Mouse (Mus musculus): Measurements from ENCODE around the gene Cux2. TPM values are rescaled to one million over a fixed set of nuclear protein-coding genes. Genes with fewer than 3 reads are reported as not detected.

Cux2 gene
- total RNA-seq, 2 experiments from 2014 or later: 187 to 216 TPM

- DNase-seq (ENCODE audit: low spot score in 2 of 2): no peak
- intact Hi-C loops (cut with DNase I): no loop called here
These were observed 64.0 kb downstream of the Cux2 start for GRCm38 (mm10) chr5:121985855-121986254.

GRCm38 (mm10) chr5:121981650-121982131, 68.2 kb downstream of the Cux2 start:
- DNase-seq (ENCODE audit: low spot score in 2 of 2): no peak
- intact Hi-C loops (cut with DNase I): no loop called here

- intact Hi-C loops (cut with DNase I): no loop called here
- DNase-seq (ENCODE audit: low spot score in 2 of 2): no peak
These were observed 73.6 kb downstream of the Cux2 start for GRCm38 (mm10) chr5:121976331-121976730.

DNA sequence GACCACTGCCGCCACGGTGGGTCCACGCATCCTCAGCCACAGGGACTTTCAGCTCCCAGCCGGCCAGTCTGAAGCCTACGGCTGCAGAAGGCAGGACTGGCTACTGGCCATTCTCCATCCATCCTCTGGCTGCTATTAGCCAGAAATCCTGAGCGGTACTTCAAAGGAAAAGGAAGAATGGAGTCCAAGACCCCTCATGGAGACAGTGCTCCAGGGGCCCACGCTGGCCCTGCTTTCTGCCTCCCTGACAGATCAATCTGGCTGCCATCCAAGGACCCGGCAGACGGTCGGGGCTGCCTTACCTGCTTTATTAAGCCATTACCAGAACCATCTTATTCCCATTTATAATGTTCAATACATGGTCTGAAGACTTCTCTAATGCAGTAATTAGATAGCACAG, 76.4 kb downstream of the Cux2 start:
- intact Hi-C loops (cut with DNase I): no loop called here

GRCm38 (mm10) chr5:121972680-121973192, 77.2 kb downstream of the Cux2 start:
- intact Hi-C loops (cut with DNase I): no loop called here
- no peak for DNase-seq (ENCODE audit: low spot score in 2 of 2)

More for the DNA sequence above, 76.4 kb downstream of the Cux2 start:
- no peak for DNase-seq (ENCODE audit: low spot score in 2 of 2)

DNA sequence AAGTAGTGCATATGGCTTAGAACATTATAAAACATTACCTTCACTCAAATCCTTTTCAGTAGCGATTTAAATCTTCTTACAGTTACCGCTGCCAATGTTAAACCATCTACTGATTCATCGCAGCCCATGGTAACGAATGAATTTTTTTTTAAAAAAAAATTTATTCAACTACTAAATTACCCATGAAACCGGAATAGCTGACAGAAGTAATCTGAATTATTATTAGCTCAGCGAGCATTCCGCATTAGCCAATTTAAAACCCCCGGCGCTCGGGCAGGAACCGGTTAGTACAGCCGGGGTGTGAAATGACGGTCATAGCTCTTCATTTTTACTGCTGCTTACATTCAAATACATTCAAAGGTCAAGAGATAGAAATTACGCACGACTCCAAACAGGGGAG, 80.9 kb downstream of the Cux2 start:
- no peak for DNase-seq (ENCODE audit: low spot score in 2 of 2)
- intact Hi-C loops (cut with DNase I): no loop called here

GRCm38 (mm10) chr5:121968416-121968815, 81.5 kb downstream of the Cux2 start:
- DNase-seq (ENCODE audit: low spot score in 2 of 2): no peak
- intact Hi-C loops (cut with DNase I): no loop called here

- intact Hi-C loops (cut with DNase I): no loop called here
- DNase-seq (ENCODE audit: low spot score in 2 of 2): no peak
These were observed 82.4 kb downstream of the Cux2 start for GRCm38 (mm10) chr5:121967520-121967919.

DNA sequence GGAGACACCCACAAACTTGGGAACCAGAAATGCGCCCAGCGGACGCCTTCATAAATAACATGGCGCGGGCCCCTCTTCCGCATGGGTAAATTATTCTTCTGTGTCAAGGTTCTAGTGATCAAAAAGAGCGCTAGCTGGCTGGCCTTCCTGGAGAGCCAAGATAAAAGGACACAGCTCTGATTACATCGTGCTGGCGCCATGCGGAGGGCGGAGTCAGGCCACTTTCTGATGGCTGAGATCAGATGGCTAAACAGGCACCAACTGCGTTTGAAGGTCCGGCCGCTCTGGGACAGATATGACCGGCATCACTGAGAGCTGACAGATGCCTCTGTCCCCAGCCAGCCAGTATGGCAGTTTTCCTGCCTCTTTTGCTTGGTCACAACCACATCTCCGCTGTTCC, 83.0 kb downstream of the Cux2 start:
- DNase-seq (ENCODE audit: low spot score in 2 of 2): no peak
- intact Hi-C loops (cut with DNase I): no loop called here

DNA sequence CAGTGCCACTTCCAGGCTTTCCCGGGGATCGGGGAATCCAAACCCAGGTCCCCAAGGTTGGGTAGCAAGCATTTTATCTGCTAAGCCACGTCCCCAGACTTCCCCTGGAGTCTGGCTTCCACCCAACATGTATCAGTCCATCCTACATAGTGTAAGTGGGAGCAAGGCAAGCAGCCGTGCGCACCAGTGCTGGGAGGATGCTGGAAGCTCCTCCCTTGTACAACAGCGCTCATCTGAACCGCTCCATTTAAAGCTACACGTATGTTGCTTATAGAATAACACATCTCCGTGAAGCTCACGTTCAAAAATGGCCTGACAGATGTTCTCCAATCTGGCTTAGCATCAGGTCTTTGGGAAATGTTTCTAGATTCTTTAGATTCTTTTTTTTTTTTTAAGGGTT, 86.9 kb downstream of the Cux2 start:
- peak in 1 of 2 experiments; percentile 35 for DNase-seq (ENCODE audit: low spot score in 2 of 2)
- intact Hi-C loops (cut with DNase I): no loop called here

DNA sequence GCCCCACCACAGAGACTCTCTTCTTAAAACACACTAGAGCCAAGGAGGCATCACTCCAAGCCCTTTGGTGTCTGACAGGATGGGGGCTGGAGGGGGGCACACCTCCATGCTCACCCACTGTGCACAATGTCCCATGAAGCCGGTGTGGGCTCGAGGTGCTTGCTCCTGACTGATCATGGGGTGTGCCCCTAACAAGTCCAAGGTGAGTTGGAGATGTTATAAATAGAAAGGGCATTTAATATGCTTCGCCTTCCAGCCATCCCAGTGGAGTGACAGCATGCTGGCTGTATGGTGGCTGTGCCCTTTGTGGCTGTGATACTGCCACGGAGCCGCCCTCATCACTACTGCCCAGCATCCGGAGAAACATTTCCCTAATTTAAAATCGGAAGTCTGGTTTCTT, 87.5 kb downstream of the Cux2 start:
- intact Hi-C loops (cut with DNase I): no loop called here
- DNase-seq (ENCODE audit: low spot score in 2 of 2): no peak

GRCm38 (mm10) chr5:121961256-121961655, 88.6 kb downstream of the Cux2 start:
- intact Hi-C loops (cut with DNase I): no loop called here
- no peak for DNase-seq (ENCODE audit: low spot score in 2 of 2)

DNA sequence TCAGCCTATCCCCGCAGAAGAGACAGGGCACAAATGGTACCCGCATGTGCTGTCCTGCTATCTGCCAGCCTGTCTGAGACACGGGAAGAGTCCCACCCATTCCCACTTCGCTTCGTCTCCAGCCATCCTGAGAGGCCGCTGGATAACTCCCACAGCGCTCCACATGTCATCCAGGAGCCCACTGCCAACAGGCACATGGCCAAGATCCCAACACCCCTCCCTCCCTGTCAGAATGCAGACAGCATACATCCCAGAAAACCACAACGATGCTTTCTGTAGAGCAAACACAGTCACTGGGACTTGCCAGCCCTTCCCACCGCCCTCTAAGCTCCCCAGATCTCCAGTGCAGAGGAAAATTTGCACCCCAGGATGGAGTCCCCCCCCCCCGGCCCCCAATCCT, 90.2 kb downstream of the Cux2 start:
- DNase-seq (ENCODE audit: low spot score in 2 of 2): peak; percentile 43 to 45

GRCm38 (mm10) chr5:121958551-121958950, 91.4 kb downstream of the Cux2 start:
- DNase-seq (ENCODE audit: low spot score in 2 of 2): no peak
- intact Hi-C loops (cut with DNase I): no loop called here

More for the DNA sequence above, 90.2 kb downstream of the Cux2 start:
- intact Hi-C loops (cut with DNase I): no loop called here

DNA sequence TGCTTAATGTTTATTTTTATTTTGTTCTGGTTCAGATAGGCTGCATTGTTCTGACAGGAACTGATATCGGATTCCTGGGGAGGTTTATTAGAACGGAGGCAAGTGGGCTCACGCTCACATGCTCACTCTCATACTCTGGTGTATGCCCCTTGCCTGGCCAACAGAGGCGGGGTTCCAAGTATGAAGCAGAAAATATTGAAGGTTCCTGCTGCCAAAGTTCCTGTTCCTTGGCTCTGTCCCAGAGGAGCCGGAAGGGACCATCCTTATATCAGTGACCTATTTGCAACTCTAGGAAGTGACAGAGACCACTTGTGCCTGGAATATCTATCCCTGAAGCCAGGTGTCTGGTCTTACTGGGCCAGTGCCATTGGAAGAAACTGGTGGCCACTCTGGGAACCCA, 94.1 kb downstream of the Cux2 start:
- DNase-seq (ENCODE audit: low spot score in 2 of 2): no peak
- intact Hi-C loops (cut with DNase I): no loop called here

DNA sequence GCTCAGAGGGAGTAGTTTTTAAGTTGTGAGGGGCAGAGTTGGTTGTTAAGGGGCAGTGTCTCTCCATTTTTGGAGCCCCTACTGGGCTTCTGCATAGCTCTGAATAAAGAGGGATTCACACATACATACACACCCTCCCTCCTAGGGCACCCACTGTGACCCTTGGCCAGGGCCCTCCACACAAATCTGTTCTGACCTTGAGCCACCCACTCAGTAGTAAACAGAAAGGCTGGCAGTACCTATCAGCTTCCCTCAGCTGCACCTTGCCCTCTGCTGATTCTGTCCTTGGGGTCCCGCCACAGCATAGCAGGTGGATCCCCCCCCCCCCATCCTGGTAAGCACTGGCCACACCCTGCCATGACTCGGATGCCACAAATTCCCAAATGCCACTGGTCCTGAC, 99.7 kb downstream of the Cux2 start:
- DNase-seq (ENCODE audit: low spot score in 2 of 2): no peak
- intact Hi-C loops (cut with DNase I): no loop called here

- intact Hi-C loops (cut with DNase I): loop anchor here (5.0 kb wide), 2 partner anchors 48 to 113 kb away; no protein-coding TSS in a partner anchor
- no peak for DNase-seq (ENCODE audit: low spot score in 2 of 2)
These were observed 100.9 kb downstream of the Cux2 start for GRCm38 (mm10) chr5:121949050-121949443.

- peak in 1 of 2 experiments; percentile 34 for DNase-seq (ENCODE audit: low spot score in 2 of 2)
- intact Hi-C loops (cut with DNase I): loop anchor here (5.0 kb wide), 2 partner anchors 49 to 114 kb away; no protein-coding TSS in a partner anchor
These were observed 101.4 kb downstream of the Cux2 start for GRCm38 (mm10) chr5:121948302-121949049.

DNA sequence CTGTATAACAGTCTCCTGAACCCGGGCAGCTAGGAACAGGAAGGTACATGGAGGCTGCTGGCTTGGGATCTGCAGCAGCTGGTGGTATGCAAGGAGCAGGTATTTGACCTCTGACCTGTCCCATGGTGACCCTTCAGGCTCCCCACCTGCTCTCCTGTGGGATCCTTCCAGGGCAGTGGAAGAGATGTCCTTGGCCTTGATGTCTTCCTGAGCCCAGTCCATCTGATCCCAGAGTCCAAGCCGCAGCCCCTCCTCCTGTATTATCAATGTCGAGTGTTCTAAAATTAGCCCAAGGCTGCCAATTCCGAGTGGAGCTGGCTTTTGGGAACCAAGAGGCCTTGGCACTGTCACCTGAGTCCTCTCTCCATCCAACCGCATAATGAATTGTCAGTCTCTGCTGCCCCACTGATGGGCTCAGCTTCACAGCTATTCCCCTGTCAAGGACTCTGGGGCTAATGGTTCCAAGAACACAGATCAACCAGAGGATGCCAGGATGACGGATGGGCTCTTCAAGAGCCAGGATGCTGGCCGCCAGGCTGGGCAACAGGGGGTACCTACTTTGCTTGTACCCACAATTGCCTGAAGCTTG, 103.2 kb downstream of the Cux2 start:
- no peak for DNase-seq (ENCODE audit: low spot score in 2 of 2)

DNA sequence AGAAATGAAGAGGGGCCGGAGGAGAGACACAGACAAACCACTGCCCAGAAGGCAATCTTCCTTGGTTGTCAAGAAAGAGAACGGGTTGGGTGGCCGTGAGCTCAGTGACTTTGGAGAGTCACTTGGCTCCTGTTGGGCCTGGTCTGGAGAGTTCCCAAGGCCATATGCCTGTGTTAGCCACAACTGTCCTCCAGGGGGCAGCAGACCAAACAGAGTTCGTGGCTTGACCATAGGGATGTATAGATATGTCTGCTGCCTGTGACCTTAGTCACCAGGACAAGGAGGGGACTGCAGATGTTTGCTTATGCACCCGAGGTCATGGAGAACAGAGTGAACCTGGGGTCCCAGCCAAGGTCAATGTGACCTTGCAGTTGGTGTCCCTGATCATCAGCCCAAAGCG, 104.1 kb downstream of the Cux2 start:
- DNase-seq (ENCODE audit: low spot score in 2 of 2): no peak
- intact Hi-C loops (cut with DNase I): loop anchor here (2.0 to 5.0 kb wide), 3 partner anchors 51 to 143 kb away; no protein-coding TSS in a partner anchor

More for the DNA sequence above, 103.2 kb downstream of the Cux2 start:
- intact Hi-C loops (cut with DNase I): loop anchor here (5.0 kb wide), 2 partner anchors 51 to 116 kb away; no protein-coding TSS in a partner anchor
